Mouse (Mus musculus) kidney, adult 2 months (tissue): Measurements from ENCODE around the gene Pxmp2.

Source experiments
- CTCF ChIP-seq: fragments of 200-500 bp; conservative IDR thresholded peaks from 2 replicates; pipeline ENCODE4 v1.5.1; 2011; ENCODE audit warnings: low read depth, mild to moderate bottlenecking, control low read depth, low read length, moderate library complexity, mixed read lengths; ENCODE audit not compliant: insufficient read depth, insufficient read length
- POLR2A ChIP-seq: fragments of 200-500 bp; IDR thresholded peaks from one replicate; pipeline ENCODE4 v1.6.1; 2011; ENCODE audit warnings: low read depth, low read length, control low read depth

- TF ChIP-seq CTCF (no peak), POLR2A (no peak)
Measured at GRCm38 (mm10) chr5:110270242-110270641, 15.7 kb downstream of the Pxmp2 start.
